Mouse (Mus musculus): Measurements from ENCODE around the gene Fam13a.
A peak's percentile ranks its signal among the peaks of the same experiment; 100 is the strongest.

Fam13a gene

DNA sequence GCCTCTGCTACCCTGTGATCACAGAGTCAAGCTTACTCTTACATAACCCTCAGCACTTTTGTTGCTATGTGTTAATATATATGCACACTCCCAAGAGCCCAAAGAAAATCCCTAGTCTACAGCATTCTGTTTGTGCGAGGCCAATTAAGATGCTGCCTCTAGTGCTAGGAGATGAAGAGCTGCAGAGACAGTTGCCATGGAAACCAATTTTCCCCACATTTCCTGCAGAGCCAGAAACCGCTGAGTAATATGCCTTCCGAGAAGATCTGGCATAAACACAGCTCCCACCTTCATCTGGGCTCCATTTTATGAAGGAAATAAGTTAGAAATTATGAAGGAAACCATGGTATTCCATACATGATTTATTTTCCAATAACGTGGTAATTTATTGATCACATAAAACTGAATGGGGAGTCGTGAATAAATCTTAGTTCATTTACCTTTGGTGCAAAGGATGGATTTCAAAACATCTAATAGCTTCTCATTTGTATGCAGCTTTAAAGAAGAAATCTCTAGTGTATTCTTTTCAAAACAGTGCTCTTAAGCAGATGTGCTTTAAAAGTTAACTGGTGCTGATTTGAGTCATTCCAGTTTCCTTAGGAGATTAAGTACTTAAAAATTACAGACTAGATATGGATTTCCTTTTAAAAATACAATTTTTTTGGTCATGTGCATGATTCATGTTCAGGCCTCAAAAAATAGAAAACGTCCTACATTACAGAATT is 91.0 kb downstream of the Fam13a start:
- peak; percentile 77 for DNase-seq (ENCODE audit: low spot score)

DNA sequence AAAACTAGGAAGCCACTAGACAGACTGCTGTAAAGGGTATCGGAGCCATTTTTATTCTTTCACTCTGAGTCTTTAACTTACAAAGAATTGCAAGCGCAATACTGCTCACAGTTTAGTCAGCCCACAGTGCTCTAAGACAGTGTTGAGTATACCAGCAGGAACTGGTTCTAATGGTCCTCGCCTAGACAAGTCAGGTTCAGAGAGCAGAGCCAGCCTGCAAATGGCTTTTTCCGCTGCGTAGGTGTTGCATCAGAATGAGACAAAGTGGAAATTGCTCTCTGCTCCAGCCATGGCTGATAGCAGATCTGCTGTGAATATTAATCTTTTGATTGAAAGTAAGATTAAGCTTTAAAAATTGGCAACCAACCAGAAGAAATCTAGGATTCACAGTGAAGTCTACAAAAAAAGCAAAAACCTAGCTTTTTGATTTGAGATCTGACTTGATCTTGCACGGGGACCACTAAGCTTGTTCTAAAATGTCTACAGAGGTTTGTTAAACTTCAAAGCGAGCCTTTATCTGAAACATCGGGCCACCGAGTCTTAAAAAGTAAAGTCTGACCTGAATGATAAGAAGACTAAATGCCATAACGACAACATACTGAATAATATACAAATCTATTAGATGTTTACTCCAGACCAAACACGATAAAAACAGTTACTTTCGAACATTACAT is 91.7 kb downstream of the Fam13a start:
- no peak for DNase-seq (ENCODE audit: low spot score)

DNA sequence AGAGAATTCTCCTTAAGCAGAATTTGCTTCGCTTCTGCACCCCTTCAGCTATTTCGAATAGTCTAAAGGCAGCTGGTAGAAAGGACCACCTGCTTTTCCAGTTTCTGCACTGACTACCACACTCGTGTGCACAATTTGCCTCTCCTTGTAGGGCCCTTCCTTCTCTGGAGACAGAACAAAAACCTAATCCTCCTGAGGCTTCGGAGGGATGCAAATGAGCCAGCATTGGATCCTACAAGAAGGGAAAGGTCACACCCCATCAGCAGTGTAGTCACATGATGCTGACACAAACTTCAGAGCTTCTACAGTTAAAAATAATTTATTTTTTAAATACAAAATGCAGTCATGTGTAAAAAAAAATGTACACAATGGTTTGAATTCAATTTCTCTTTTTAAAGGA is 93.2 kb downstream of the Fam13a start:
- no peak for DNase-seq (ENCODE audit: low spot score)

DNA sequence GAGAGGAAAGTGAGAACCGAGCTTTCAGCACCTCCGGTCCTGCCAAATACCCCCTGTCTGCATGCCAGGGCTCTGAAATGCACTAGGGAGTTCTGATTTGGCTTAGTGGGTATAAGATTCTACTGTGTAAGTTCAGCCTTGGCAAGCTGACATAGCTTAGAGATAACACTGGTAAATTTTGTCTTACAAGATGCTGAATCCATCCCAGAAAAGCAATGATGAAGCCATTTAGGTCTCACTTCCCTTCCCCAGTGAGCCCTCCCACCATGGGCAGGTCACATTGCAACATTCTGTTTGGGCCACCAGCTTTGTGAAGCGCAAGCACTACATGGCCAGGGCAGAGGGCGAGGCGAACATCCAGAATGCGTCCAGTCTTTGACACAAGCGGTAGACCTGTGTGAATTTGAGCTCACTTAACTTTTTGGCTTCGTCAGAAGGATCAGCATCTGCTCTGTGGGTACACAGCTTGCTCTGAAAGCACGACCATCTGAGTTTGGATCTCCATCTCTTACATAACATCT is 94.4 kb downstream of the Fam13a start:
- DNase-seq (ENCODE audit: low spot score): no peak

DNA sequence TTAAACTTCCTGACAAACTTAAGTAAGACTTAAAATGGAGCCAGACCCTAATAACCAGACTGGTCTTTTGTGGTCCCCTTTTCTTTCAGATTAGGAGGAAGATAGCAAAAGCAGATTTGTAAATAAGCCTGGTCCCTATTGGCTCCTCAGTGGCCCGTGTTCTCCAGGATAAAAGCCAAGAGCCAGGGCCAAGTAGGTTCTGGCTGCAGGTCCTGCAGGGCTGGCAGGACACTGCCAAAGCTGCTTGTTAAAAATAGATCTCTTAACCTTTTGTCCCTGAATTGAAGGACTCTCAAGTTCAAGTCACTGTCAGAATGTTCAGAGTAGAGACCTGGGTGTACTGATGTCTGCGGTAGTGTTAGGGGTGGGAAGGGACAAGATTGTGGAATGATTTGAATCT is 96.5 kb downstream of the Fam13a start:
- DNase-seq (ENCODE audit: low spot score): no peak

DNA sequence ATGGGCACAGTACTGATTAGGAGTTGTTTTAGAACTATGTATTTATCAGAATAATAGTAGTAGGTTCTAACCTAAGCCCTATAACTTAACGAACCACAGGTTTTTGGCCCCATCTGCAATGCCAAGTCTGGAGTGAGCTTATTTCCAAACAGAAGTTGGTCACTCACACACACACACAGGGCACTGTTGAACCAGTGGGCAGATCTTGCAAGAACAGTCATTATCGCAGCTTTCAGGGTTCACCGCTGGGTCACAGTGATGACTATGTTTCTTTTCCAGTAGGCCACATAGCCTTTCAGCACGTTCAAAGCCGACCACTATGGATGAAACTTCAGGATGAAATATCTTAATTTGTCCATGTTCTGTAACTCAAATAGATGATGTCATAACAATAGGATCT is 101.8 kb downstream of the Fam13a start:
- DNase-seq (ENCODE audit: low spot score): no peak

DNA sequence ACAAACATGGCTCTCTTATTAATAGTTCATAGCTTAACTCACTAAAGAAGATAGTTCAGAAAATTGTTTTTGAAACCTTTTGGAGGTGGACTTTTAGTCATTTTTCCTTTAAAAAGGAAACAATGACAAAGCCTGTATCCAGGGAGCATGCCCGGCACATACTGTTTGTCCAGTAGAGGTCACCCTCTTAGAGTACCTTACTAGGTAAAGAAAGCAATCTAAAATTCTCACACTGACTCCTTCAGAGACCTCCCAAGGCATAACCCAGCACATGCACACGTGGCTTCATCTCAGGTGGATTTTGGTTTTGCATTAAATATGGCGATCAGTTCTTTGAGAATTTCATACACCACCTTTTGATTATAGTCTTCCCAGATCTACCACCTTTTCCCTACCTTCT is 102.7 kb downstream of the Fam13a start:
- peak; percentile 24 for DNase-seq (ENCODE audit: low spot score)

DNA sequence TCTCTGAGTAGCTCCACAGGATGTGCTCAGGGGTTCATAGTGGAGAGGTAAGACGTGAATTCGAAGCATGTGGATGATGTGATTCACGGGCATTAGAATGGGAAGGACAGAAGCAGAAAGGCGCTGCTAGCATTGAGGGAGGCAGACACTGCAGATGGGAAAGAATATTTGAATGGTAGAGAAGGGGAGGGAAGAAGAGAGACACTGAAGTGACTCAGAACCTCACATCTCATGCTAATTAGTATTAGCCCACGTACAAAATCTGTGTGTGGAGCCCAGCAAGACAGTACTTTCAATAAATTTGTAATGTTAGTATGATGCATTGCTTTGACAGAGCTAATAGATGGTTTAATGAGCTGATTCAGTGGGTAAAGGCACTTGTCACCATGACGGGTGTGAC is 103.6 kb downstream of the Fam13a start:
- DNase-seq (ENCODE audit: low spot score): no peak

DNA sequence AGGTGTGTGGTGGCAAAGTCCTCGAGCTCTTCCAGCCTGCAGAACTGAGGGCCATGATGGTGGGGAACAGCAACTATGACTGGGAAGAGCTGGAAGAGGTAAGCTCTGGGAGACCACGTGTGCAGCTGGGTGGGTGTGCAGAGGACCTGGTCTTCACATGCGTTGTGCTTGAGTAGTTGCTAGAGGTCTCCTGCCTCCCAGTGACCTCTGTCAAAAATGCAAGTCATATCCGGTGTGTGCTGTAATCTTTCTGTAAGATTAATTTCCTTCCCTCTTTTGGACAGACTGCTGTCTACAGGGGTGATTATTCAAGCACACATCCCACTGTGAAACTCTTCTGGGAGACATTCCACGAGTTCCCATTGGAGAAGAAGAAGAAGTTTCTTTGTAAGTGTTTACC is 107.9 kb downstream of the Fam13a start:
- DNase-seq (ENCODE audit: low spot score): no peak

DNA sequence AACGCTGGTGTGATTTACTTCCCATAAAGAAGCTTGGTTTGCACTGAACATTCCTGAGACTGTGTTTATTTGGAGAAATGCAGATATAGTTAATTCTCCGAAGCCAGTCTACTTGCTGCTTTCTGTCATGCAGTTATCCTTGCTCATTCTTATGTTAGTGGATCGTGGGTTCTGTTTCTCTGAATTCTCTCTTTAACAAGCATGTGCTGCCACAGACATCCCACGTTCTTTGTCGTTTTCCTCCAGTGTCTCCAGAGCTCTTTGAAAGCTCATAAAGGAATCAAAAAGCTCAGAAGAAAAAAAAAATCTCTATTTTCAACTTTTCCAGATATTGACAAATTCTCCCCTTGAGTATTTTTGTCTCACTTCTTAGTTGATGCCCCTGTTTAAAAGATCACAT is 110.4 kb downstream of the Fam13a start:
- no peak for DNase-seq (ENCODE audit: low spot score)

DNA sequence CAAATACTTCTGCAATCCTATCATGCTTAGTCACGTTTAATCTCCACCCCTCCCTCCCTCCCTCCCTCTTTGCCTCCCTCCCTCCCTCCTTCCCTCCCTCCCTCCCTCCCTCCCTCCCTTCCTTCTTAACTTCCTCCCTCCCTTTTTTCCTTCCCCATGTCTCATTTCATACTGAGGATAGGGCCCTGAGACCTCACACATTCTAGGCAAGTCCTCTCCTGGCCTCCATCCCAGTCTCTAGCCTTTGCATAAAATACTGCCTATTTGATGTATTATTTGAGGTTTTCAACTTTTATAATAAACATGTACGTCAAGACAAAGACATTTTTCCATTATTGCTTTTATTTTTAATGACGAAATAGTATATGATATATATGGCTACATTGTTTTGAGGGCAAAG is 110.8 kb downstream of the Fam13a start:
- DNase-seq (ENCODE audit: low spot score): no peak

DNA sequence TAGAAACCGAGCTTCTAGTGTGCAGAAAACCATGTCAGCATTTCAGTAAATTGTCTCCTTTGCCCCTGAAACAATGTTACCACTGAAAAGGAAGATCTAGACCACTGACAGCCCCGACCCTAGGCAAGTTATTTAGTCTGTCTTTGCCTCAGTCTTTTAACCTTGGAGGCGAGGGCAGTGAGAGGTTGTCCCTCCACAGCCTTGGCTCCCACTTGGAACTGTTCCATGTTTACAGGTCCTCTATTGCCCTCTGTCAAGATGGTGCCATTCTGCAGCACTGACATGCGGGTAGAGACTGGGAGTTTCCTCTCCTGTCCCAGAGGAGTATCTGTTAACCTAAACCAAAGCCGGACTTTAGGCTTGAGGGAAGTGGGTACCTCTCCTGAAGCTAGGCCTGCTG is 111.5 kb downstream of the Fam13a start:
- no peak for DNase-seq (ENCODE audit: low spot score)

DNA sequence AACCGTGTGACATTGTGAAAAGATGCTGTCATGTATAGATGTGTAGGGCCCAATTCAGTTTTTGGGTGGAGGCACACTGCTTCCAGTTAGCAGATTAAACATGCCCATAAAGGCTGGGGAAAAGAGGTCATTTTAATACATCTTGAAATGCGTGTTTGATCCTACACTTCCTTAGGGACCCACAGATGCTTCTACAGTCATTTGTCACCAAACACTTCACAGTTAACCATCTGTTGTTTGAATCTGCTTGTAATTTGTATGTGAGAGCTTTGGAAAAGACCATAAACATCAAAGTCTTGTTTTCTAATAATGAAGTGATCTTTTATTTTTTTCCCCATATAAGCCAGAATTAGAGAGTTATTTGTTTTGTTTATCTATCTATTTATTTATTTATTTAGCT is 116.6 kb downstream of the Fam13a start:
- DNase-seq (ENCODE audit: low spot score): peak; percentile 1

DNA sequence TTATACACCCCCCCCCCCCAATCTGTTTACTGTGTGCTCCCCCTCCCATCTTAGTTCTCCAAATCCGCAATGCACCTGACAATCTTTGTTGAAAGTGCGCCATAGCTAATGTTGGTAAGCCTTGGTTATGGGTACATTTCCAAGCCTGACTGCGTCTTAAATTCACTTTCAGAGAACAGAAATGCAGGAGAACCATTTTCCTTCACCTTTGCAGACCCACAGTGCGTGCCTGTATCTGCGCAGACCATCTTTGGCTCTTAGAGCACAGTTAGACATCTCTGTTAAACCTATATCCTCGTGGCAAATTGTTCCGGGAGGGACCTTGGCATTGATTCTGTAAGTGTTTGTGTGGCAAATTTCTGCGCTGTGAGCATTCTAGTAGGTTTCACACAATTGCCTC is 117.0 kb downstream of the Fam13a start:
- DNase-seq (ENCODE audit: low spot score): no peak

DNA sequence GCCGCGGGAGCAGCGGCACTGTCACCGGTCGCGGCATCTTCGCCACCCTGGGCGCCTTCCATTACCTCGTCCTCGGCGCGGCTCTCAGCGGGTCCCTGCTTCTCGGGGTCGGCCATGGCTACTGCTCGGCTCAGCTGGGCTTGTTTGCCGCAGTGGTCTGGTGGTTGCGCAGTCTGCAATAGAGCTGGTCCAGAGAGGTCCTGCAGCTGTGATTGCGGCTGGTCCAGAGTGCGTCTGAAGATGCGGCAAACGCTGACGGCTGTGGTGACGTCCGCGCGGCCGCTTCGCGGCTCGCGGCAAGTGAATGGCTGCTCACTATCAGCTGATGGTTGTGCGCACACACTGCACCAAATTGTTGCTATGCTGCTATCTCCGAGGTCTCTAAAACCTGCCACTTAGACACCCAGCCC is 117.5 kb downstream of the Fam13a start, which contains the start of gene Nap1l5:
Nap1l5 (minus strand) TSS at position 225 of the 410 bp plus-strand sequence.
- DNase-seq (ENCODE audit: low spot score): peak; percentile 39

DNA sequence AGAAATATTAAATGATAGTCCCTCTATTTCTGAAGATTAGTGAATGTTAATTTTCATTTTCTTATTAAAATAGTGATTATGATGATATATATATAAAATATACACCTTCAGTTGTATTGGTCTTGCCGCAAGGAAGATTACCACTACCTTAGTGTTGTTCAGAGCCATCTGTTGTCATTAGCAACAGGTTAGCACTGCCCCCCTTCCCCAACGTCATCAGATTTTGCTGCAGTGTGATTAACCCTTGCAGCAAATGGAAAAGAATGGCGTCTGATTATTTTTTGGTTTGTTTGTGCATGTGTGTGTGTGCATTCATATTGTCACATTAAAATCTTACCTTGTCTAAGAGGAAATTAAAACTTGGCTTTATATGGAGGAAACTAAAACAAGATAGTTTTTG is 119.8 kb downstream of the Fam13a start:
- DNase-seq (ENCODE audit: low spot score): peak; percentile 28

DNA sequence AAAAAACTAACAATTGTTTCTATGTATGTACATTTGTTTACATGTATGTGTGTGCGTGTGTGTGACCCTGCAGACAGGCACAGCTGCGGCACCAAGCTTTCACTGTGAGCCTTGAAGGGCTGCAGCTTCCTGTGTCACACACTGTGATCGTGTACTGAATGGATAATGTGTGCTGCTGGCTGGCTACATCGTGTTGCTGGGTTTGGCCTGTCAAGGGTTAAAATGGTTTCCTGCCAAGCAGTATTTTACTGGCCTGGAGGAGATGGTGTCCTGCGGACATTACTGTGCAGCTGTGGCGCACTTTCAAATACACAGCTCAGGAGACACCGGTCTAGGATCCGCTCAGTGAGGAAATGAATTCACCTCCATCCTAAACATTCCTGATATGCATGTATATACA is 121.2 kb downstream of the Fam13a start:
- peak; percentile 55 for DNase-seq (ENCODE audit: low spot score)

DNA sequence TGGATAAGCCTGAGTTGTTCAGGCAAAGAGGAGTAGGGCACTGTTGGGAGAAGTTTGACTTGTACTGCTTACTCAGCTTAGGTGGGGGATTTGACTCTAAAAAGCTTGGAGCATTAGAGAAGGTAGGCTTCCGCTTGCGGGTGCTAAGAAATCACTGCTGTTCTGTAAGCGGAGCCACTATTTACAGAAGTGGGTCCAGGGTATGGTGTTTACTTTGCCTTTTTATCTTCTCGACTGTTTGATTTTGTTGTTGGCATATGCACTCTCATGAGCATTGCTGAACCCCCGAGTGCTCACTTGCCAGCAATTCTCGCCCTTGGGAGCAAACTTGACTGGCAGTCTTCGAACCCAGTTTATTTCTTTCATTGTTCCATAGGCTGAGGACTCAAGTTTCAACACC is 123.8 kb downstream of the Fam13a start:
- DNase-seq (ENCODE audit: low spot score): no peak

DNA sequence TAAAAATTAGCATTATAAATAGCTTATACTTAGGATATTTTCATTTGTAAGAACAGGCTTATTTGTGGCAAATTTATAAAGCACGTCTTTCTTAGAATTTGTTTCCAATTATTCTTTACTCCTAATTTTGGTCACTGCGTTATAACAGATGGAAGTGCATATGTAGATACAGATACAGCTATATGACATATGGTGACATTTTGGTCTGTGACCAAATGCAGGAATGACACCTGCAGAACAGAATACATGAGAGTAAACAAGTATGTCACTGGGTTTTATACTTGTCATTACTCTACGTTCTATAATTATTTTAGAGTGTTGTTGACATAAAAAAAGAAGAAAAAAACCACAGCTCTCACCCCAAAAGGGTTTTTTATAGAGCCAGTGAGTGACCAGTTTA is 125.3 kb downstream of the Fam13a start:
- no peak for DNase-seq (ENCODE audit: low spot score)

DNA sequence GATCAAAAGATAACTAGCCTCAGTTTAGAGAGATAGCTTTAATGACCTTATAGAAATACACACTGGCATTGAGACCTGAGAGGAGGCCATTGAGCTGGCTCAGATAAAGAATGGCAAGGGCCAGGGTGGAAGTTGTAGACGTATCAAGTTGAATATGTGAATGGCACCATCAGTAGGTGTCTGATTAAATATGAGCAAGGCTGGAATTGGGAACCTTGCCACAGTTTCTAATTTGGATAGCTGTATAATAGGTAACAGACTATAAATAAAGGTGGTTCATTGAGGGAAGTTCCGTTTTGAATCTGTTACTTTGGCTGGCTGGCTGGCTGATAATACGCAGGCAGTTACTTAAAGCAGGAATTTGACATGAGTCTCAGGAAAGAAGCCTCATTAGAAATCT is 127.7 kb downstream of the Fam13a start:
- no peak for DNase-seq (ENCODE audit: low spot score)

DNA sequence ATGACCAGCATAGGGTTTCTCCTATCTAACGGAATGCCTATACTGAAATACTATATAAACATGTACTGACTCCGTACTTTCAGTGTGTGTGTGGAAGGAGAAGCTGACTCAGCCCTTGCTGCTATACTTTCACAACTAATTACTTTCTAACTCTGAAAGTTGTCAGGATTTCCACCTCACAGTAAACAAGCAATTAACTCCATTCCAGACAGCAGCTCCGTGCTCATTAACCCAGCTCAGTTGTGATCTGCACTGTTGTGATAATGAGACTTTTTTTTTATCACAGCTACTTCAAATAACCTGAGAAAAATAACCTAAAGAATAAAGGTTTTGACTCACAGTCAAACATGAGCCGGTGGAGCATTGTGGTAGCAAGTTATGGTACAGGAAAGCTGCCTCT is 129.4 kb downstream of the Fam13a start:
- DNase-seq (ENCODE audit: low spot score): no peak

DNA sequence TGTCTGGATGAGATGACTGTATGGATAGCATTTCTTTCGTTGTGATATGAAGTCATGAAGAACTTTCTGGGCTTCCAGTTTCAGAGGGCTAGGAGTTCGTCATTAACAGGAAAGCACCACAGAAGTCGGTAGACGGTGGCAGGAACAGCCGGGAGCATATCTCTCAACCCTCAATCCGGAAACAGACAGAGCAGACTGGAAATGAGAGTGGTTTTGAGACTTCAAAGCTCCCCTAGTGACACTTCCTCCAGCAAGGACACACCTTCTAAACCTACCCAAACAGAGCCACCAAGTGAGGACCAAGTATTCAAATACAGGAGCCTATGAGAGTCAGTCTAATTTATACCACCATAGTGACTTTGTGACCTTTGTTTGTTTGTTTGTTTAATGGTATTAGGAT is 131.0 kb downstream of the Fam13a start:
- DNase-seq (ENCODE audit: low spot score): no peak

DNA sequence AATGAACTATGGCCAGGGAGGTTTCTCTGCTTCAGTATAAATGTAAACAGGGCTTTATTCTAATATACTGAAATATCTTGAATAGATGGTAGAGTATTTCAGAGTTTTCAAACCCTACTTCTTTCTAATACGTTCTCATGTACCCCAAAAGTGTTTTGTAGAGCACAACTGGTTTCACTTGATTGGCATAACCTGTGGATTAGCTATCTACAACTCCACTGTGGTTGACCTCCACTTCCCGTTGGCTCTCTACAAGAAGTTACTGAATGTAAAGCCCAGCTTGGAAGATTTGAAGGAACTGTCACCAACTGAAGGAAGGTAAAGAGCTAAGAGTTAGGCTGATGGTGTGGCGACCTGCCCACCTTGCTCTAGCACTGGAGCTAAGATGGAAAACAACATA is 134.4 kb downstream of the Fam13a start:
- no peak for DNase-seq (ENCODE audit: low spot score)

DNA sequence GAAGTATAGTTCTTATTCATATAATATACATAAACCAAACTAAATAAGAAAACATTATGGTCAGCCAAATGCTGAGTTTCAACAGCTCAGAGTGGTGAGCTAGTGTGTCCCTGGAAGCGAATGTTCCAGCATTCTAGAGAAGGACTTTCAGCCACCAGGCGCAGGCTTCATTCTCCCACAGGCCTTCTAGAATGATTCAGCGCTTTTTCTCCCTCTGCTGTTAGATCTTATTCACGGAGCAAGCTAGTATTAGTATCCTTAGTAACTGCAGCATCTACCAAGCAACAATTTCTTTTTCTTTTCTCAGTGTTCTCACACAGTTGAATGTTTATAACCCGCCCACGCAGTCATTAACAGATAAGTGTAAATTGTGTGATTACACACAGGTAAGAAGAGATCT is 142.1 kb downstream of the Fam13a start:
- DNase-seq (ENCODE audit: low spot score): no peak

All from embryo, embryonic 10.5 days (tissue).